Mouse (Mus musculus): ENCODE measurements at regions not wholly inside any gene's neighbourhood (a gene's known extent, or its start where the extent isn't known, plus 50 kb on each side); places are given as distances from the start of the nearest gene placed in this dataset.

DNA sequence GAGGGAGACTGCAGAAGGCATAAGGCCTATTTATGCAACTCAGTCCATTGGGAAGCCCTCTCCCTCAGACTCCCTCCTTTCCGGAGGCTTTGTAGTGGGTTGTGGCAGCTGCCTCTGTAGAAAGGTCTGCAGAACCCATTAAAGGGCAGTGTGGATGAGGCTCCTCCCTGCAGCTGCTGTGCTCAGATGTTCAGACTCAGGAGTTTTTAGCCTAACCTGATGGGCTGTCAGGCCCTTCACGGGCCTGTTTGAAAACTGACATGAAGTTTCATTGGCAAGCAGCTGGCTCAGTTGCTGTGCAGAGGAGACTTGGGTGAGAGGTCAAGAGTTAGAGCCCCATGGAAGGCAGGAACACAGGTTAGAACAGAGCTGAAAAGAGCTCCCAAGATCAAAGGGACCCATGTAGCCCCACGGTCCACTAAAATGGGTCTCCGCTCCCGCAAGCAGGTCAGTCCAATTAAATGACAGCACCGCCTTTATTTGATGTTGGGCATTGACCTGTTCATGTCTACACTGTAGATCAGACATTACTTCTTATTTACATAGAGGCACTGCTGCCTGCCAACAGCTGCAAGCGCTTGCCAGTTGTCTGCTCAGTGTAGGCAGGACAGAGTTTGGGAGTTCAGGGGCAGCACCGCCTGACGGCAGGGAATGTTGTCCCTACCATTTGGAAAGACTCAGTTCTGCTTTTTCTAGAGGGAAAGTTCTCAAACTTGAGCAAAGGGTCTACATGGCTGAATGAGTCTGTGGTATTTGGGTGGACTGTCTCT lies 53.8 kb upstream of the Usp46 start:
- peak in 1 of 2 experiments; percentile 37 for DNase-seq

- DNase-seq = peak; percentile 81 to 88
Measured at GRCm38 (mm10) chr5:74126015-74126896, 58.0 kb upstream of the Usp46 start.

DNA sequence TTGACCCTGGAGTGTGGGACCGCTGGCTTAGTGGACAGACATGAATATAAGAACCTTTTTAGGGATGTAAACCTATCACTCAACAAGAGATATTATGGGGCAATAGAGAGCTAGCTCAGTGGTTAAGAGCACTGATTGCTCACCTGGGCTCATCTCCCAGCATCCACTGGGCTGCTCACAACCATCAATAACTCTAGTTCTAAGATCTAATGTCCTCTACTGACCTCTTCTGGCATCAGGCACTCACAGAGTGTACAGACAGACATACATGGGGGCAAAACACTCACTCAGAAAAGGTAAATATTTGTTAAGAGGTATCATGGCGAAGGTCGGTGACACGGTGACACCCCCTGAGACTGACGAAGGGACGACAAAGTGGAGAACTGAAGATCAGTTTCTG lies 59.3 kb upstream of the Usp46 start:
- DNase-seq = no peak

DNA sequence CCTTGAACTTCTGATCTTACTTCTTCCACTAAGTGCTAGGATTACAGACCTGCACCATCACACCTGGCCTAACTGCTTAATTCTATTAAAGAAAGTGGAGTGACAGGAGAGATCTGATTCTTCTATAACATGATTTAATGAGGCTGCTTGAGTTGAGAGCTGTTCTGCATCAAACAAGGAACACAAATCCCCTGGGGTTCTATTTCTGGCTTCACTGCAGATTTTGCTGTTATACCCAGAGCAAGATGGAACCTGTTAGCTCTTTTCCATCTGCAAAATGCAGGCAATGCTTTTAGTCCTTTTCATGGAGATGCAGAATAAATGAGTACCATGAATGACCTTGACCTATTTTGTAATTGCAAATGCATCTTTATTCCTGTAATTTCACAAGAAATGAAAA lies 61.4 kb upstream of the Usp46 start:
- DNase-seq = no peak

DNA sequence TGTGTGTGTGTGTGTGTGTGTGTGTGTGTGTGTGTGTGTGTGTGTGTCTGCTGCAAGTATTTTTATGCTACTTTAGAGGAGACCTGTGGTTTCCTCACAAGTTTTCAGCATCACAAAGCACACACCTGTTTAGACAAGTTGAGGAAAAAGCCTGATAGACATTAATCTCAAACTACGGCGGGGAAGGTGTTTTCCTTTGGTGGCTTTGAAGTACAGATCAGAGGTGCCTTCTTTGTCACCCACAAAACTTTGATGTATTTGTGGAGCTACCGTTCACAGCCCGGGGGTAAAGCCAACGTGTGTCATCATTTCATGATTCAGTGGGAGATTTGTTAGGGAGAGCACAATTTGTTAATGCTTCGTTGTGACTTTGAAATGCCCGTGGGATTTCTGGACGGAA lies 62.4 kb upstream of the Rasl11b start:
- no peak for DNase-seq

GRCm38 (mm10) chr5:74136377-74136776 lies 58.7 kb upstream of the Rasl11b start:
- peak; percentile 58 to 62 for DNase-seq

GRCm38 (mm10) chr5:74136868-74137439 lies 58.1 kb upstream of the Rasl11b start:
- peak in 1 of 2 experiments; percentile 48 for DNase-seq

DNA sequence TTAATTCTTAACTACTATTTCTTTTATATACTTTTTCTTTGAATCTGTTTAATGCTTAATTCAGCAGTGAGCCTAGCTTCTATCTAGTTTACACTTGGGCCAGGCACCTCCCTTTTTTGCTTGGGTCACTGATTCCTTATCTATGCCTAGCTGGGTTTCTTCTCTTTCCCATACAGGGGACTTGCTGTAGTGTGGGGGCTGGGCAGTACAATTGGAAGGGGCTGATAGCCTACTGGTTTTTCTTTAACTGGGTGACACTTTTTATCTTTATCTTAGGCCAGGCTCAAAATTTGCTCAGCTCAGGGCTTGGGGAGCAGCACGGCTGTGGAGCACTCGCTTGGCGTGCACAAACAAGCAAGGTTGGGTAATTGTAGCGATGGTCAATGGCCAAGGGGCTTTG lies 51.1 kb upstream of the Rasl11b start:
- no peak for DNase-seq

- DNase-seq = no peak
Measured at GRCm38 (mm10) chr5:74144765-74145164, 50.3 kb upstream of the Rasl11b start.

Data from lung, postnatal 4 days (tissue).